Mouse (Mus musculus) right cerebral cortex, postnatal 10 days (tissue): ENCODE results near the gene Snx30.
"Not testable (repeated sequence)": the region's sequence is repeated elsewhere in the genome, so short reads cannot be mapped to it uniquely, and the experiment has no call there.

ENCODE experiments used
- DNase-seq, 2 experiments: peaks; one replicate each; pipeline ENCODE4 v3.0.0; 2021; ENCODE audit warnings: low spot score in 2 of 2

The Snx30 gene

DNA sequence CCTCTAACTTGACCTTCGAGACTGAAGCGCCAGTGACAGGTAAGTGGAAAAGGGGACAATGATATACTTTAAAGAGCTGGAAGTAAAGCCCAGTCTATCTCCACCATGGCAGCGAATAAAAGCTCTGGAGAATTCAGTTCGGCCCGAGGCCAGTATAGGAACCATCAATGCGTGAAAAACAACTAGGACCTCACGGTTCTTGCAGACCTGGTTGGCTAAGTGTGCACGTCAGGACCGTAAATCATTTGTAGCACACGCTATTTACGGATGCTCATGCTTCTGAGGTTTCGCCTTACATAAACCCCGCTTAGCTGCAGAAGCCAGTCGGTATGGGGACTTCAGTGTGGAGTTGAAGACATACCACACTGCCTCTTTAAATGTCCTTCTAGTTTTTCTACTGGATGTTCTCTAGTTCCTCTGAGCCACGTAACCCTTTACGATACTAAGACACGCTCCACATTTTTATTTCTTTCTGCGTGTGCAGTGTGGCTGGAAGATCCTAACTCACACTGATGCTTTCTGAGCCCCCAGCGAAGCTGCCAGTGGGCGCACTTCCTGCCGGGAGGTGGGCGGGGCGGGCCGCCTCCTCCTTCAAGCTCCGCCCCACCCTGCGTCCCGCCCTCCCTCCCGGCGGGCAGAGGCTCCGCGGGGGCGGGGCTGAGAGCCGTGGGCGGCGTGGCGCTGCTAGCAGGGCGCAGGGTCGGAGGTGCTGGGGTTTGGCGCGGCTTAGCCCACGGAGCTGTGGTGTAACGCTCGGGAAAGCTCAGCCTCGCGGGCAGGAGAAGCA lies at the start of gene Snx30:
TSS of gene Snx30 (plus strand) at position 660 of the 787 bp plus-strand sequence.
- DNase-seq: peak; percentile 93

DNA sequence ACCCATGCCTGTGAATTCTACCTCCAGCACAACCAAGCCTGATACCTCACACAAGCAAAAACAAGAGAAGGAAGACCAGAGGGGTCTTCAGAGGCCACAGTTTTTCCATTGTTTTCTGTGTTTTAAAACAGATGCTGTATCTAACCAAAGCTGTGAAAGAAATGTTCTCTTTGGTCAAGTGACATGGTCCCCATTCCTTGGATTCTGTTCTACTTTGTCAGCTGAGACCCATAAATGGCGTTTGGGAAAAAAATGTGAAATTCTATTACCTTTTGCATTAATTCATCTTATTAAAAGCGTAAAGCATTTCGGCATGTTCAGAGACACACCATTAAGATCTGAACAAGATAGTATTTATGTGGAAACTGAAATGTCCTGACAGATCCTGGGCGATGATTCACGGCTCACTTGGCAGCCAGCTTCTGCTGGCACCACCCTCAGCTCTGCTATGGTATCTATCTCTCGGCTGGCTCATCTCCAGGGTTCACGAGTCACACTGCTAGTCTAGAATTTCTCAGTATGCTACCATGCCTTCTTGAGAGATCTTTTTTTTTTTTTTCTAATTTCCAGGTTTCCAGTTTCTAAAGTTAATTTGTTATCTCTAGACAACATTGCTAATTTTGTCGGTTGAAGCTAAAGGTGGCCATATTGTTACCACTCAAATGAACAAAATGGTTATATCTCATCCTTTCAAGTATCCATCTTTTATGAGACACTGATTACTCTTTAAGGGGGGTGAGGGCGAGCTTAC lies 49.1 kb upstream of the Snx30 start:
- peak; percentile 87 to 90 for DNase-seq

DNA sequence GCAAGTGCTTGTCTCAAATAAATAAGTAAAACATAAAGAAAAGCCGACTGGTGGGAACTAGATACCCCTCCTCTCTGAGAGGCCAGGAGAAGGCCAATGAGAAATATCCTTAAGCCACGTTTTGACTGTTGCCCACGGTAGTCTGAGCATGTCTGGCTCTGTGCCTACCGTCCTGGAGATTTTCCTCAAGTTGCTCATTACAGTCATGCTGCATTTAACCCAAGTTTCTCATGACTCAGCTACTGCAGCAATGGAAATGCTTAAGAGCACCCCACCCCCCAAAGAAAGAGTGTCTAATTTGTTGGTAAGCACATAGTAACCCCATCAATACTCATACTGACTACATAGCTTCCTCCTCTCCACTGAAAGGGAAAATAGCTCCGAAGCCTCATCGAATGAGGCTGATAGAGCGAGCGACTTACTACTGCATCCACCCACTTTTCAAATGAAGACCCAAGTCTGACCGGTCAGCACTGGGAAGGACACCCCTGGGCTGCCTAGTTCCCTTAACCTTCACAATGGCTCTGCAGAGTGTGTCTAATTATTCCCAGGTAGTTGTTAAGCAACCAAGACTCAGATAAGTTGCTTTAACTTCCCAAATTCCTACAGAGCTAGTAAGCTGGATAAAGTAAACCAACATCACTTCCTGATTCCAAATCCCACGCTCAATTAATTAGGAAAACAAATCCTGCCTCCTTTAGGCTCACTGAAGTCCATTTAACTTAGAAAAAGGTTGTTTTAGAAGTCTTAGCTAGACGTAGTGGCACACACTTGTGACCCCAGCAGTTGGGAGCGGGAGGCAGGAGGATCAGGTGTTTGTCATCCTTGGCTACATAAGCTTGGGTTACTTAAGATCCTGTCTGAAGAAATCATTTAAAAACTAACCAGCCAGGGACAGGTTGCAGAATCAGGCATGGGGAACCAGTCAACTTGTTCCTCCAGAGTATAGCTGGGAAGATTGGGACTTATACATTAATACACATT lies 47.9 kb upstream of the Snx30 start:
- DNase-seq: no peak

DNA sequence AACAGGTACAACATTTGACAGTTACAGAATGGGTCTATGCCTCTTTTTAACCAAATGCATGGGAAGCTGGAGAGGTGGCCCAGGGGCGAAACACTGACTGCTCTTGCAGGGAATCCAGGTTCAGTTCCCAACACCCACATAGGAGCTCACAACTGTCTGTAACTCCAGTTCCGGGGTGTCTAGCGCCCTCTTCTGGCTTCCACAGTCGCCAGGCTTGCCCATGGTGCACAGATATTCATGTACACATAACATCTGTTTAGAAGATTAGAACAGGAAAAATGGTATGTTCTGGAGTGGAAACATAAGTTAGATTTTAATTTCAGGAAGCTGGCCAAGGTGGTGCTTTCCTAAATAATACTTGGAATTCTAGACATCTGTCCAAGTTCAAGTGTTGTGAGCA lies 45.6 kb upstream of the Snx30 start:
- DNase-seq: no peak

DNA sequence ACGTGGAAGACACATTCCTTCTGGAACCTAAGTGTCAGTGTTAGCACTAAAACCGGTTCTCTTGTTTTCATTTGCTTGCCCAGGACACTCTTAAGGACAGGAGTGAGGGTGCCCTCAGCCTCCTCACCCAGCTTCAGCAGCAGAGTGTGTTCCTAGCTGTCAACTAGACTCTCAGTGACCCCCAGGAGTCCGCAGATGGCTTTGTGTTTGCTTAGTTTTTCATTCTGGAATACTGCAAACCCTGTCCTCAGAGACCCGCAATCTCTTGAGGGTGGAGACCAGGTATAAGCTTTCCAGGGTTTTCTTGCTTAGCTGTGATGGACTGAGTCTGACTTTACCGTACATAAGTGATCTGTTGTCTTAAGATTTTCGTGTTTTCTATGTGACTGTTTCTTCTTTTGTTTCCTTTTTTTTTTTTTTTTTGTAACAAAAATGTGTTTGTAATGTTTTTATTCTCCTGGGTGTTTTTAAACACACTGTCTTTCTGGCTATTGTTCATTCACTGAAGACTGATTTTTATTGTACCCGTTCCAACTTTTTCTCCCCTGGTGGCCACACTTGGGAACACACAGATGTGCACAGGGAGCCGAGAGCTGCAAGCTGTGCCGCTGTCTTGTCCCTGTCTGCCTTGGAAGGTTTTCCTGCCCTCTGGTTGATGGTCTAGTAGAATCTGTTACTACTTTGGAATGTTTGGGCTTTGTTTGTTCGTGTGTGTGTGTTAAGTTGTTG lies 44.8 kb upstream of the Snx30 start:
- no peak for DNase-seq

DNA sequence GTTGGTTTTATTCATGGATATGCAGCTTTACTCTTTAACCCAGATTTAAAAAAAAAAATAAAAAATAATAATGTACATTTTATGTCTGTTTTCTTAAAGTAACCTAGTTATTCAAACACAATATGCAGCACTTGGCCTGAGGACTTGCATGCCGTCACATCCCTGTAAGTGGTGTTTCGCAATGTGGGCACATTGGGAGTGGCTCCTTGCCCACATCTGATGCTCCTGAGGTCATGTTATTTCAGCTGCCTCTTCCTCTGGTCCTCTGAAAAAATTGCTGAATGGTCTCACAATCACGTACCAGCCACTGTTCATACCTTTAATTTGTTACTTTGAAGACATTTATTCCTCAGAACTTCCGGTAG lies 44.3 kb upstream of the Snx30 start:
- no peak for DNase-seq

- DNase-seq: no peak
These were observed 40.7 kb upstream of the Snx30 start for GRCm38 (mm10) chr4:59764950-59765349.

DNA sequence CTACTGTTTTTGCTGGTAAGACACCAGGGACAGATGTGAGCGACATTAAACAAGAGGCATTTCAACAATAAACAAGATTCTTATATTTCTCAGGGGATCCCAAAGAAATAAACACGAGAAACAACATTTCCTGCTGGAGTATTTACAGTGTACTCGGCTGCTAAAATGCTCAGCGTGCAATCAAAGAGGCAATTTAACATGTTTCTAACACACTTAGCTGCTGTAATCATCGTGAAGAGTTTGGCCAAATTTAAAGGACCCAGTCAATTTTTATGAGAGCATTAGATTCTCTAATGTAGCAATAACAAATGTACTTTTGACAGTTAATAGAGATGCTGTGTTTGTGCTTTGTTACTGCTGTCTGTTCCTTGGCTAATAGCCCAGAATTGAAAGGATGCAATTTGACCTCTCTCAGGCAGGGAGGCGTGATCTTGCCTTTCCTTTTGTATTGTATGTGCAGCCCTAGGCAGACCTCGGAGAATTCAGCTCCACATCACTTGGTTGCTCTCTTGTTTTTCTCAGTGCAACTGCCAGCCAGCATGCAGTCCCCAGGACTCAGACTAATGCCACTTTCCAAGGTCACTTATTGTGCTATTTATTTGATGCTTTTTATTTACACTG lies 40.1 kb upstream of the Snx30 start:
- DNase-seq: no peak

DNA sequence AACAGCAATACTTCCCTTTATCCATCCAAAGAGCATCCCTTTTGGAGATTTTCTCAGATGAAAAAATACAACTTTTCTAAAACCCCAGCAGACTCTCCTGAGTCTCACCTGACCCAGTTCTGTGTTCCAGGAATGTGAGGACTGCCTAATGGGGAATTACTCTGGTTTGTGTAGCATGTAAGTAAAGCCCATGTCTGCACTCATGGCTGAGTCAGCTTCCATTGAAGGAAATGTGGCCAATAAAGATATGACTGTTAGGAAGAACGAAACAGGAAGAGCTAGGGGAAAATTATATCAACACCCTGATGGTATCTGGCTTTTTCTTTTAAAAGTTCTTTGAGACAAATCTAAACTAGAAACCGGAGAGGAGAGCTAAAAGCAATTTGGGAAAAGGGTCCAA lies 37.9 kb upstream of the Snx30 start:
- no peak for DNase-seq

GRCm38 (mm10) chr4:59772171-59772879 lies 33.3 kb upstream of the Snx30 start:
- no peak for DNase-seq

DNA sequence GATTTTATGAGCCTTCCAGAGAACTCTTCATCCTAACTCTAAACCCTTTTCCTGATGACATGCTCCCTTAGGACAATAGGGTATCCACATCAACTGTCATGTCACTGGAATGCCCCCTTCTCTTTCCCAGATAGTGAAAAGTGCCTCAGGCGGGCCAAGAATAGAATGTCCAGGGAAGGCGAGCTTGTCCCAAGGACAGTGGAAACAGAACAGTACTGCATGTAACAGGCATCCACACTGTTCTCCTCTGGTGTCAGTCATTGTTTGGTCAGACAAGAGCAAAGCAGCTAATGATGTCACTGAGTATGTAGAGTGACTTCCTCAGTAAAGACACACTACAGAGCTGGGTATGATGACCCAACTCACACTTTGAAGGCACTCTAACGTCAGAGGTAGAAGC lies 27.8 kb upstream of the Snx30 start:
- DNase-seq: no peak

- peak; percentile 38 to 44 for DNase-seq
These were observed 25.1 kb upstream of the Snx30 start for GRCm38 (mm10) chr4:59780568-59780967.

DNA sequence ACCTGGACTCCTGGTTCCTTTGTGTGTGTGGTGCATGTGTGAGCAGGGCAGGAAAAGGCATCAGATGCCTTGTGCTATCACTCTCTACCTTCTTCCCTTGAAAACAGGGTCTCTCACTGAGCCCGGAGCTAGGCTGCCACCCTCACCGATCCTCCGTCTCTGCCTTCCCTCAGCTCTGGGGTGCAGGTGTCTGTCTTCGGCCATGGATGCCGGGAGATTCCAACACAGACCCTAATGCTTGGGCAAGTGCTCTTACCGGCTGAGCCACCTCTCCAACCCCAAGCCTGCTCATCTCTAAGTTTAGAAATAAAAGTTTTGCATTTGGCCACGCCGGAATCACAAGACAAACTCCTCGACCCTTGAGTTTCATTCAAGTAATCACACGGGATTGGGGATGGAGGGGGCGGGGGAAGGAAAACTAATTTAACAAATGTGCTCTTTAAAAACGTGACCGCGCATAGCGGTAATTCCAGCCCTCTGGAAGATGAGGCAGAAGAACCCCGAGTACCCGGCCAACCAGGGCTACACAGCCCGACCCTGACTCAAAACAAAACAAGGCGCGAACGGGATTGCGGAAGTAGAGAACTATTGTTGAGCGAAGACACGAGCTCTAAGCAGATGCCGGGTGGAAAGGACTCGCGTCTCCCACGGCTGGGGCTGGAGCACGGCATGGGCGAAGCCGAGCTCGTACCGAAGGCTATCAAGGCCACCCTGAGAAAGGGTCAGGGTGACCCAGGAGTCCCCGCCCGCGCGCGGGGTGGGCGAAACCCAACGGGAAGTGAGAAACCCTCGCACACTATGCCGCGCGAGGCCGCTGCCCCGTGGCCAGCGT lies 22.6 kb upstream of the Snx30 start:
- DNase-seq: no peak

- peak; percentile 97 to 98 for DNase-seq
These were observed 21.9 kb upstream of the Snx30 start for GRCm38 (mm10) chr4:59783685-59784279.

DNA sequence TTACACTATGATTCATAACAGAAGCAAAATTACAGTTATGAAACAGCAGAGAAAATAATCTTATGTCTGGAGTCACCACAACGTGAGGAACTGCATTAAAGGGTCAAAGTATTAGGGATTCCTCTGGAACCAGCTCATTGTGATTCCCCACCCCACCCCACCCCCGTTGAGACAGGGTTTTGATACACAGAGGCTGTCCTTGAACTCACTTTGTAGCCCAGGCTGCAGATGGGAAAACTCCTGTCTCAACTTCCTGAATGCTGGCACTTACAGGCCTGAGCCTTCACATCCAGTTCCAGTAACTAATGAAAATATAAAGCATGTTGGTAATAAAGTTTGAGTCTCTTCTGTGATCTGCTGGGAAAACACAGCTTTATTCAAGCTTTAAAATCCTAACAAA lies 20.2 kb upstream of the Snx30 start:
- no peak for DNase-seq

- peak; percentile 80 to 85 for DNase-seq
These were observed 19.0 kb upstream of the Snx30 start for GRCm38 (mm10) chr4:59786661-59787060.

DNA sequence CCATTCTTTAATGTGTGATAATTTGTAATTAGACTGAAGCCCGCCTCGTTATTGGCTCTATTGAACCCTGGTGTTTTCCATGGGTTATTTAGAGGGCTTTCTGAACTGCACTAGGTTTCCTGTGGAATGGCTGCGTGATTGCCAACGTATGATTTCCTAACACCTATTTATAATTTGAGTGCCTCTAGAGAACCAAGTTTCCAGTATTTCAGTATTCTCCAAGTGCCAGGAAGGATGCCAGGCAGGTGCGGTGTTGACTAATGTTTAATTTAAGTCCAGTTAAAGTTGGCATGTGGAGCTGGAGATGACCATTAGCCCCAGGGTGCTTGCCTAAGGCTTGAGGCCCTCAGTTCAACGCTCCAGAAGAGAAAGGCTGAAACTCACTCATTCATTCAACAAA lies 18.5 kb upstream of the Snx30 start:
- DNase-seq: no peak

DNA sequence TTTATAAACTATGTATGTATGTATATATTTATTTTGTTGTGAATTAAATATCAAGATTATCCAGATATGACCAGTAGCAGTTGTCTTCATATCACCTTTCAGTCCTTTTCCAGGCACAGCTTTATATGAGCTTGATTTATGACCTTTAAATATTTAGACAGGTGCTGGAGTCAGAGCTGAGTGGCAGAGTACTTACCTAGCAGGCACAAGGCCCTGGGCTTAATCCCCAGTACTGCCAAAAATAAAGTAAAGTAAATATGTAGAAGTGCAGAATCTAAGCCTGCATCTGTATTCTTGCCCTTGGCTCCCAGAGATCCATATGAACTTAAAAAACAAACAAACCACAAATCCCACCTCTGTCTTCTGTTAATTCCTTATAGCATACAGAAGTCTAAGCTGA lies 16.6 kb upstream of the Snx30 start:
- no peak for DNase-seq

DNA sequence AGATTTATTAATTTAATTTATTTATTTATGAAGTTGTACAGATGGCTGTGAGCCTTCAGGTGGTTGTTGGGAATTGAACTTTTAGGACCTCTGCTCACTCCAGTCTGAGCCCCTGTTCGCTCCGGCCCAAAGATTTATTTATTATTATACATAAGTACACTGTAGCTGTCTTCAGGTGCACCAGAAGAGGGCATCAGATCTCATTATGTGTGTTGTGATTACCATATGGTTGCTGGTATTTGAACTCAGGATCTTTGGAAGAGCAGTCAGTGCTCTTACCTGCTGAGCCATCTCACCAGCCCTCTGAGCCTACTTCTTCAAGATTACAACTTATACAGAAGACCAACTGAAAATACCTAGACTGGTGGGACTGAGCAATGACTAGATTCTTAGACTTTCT lies 12.0 kb upstream of the Snx30 start:
- not testable (repeated sequence) for DNase-seq
